Mouse (Mus musculus) WW6 (cell line): ENCODE data around the gene Pprc1.

Experiments used
- DNase-seq: peaks from one replicate; pipeline ENCODE4 v3.0.0-alpha.2; 2013; ENCODE audit warnings: low read depth, low spot score

The Pprc1 gene

DNA sequence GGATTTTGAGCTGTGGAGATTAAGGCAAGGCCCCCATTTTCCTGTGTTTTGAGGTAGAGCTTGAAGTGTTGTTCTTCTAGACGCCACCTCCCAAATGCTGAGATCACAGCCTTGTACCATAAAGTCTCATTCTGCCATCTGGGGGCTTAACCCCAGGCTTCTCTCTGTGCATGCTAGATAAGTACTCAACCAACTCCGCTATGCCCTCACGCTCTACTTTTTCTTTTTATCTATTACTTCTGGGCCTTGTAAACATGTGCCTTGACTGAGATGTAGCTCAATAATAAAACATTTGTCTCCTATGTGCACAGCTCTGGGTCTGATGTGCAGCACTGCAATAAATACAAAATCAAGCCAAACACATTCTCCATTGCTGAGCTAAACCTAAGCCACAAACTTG, 74.8 kb downstream of the Pprc1 start:
- DNase-seq: no peak

DNA sequence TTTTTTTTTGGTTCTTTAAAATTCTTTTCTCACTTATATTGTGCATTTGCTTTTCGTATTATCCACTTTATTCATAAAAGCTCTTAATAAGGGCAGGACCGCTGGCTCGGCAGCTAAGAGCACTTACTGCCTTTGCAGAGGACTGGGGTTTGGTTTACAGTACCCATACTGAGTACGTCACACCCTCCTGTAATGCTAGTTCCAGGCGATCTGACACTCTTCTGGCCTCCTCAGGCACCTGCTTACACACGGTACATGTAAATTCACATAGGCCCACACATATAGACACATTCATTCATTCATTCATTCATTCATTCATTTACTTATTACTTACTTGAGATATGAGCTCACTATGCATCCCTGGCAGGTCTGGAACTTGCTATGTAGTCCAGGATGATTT, 76.2 kb downstream of the Pprc1 start:
- no peak for DNase-seq
